Mouse (Mus musculus): ENCODE measurements at regions not wholly inside any gene's neighbourhood (a gene's known extent, or its start where the extent isn't known, plus 50 kb on each side); places are given as distances from the start of the nearest gene placed in this dataset.

DNA sequence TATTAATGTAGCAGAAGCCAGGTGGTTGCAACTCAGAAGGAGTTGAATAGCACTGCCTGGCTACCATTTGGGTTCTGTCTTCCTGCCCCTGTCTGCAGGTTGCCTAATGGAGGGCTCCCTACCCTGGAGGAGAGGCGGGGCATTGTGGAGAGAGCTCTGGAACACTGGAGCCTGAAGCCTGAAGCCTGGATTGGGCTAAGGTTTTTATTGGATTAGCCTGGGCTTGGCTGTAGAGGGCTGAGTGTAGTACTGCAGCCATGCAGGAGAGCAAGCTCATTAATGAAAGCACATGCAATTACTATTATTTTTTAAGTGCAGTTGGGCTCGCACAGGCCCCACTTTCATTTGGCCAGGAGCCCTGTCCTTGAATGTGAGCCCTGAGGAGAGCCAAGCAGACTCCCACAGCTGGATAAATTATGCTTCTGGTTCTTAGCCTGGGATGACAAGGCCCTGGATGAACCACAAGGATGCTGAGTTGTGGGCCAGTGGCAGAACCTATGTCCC lies 145.1 kb downstream of the Abhd5 start:
- no peak for DNase-seq (ENCODE audit: low read depth)
- TF ChIP-seq POLR2A (IDR thresholded peaks at IDR 0.05; ENCODE audit: borderline replicate concordance, extremely low read depth, insufficient read depth, insufficient read length, poor library complexity, severe bottlenecking): no peak
- no peak for TF ChIP-seq CTCF (IDR thresholded peaks at IDR 0.05; ENCODE audit: borderline replicate concordance, extremely low read depth, insufficient read depth, insufficient read length)

GRCm38 (mm10) chr9:122501864-122502341 lies 150.5 kb downstream of the Abhd5 start:
- DNase-seq (ENCODE audit: low read depth): peak; percentile 87
- TF ChIP-seq POLR2A (IDR thresholded peaks at IDR 0.05; ENCODE audit: borderline replicate concordance, extremely low read depth, insufficient read depth, insufficient read length, poor library complexity, severe bottlenecking): no peak
- TF ChIP-seq CTCF (IDR thresholded peaks at IDR 0.05; ENCODE audit: borderline replicate concordance, extremely low read depth, insufficient read depth, insufficient read length): no peak

- no peak for DNase-seq (ENCODE audit: low read depth)
- TF ChIP-seq POLR2A (IDR thresholded peaks at IDR 0.05; ENCODE audit: borderline replicate concordance, extremely low read depth, insufficient read depth, insufficient read length, poor library complexity, severe bottlenecking) (no peak), CTCF (IDR thresholded peaks at IDR 0.05; ENCODE audit: borderline replicate concordance, extremely low read depth, insufficient read depth, insufficient read length) (no peak)
These were observed 170.2 kb downstream of the Abhd5 start for GRCm38 (mm10) chr9:122521569-122521968.

DNA sequence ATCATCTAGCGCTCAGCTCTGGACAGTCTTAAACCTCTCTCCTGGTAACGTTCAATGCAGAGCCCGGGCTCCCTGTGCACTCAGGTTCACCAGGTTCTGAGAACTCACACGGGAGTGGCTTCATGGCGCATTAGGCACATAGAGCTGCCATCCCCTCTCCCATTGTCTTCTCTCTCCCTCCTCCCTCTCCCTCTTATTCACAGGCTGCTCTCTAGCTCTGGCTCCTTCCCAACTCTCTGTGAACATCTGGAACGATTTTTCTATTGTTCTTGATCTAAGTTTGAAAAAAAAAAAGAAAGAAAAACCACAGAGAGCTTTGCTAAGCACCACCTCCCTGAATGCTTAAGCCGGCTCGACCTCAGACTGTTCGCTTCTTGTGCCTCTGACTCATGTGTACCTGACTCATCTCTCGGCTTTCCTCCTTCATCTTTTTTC lies 174.2 kb downstream of the Abhd5 start:
- TF ChIP-seq POLR2A (IDR thresholded peaks at IDR 0.05; ENCODE audit: borderline replicate concordance, extremely low read depth, insufficient read depth, insufficient read length, poor library complexity, severe bottlenecking): no peak
- no peak for TF ChIP-seq CTCF (IDR thresholded peaks at IDR 0.05; ENCODE audit: borderline replicate concordance, extremely low read depth, insufficient read depth, insufficient read length)
- DNase-seq (ENCODE audit: low read depth): peak; percentile 53

DNA sequence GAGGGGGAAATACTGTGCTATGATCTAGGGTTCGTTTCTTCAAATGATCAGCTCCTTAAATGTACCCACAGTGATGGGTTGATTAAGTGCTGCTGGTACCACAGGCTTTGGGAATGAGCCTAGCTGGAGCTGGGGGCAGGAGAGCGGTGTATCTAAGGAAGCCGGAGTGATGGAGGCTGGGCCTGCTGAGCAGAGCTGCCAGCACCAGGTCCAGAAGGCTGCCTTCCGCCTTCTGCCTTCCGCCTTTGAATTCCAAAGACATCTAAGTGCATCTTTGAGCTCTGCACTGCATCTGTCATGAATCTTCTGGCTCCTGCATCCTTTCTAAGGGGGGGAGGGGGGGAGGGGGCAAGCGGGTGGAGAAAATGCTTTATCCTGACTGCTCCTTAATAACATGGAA lies 176.9 kb downstream of the Abhd5 start:
- DNase-seq (ENCODE audit: low read depth): peak; percentile 45
- TF ChIP-seq CTCF (IDR thresholded peaks at IDR 0.05; ENCODE audit: borderline replicate concordance, extremely low read depth, insufficient read depth, insufficient read length): no peak
- TF ChIP-seq POLR2A (IDR thresholded peaks at IDR 0.05; ENCODE audit: borderline replicate concordance, extremely low read depth, insufficient read depth, insufficient read length, poor library complexity, severe bottlenecking): no peak

- TF ChIP-seq POLR2A (IDR thresholded peaks at IDR 0.05; ENCODE audit: borderline replicate concordance, extremely low read depth, insufficient read depth, insufficient read length, poor library complexity, severe bottlenecking): no peak
- TF ChIP-seq CTCF (IDR thresholded peaks at IDR 0.05; ENCODE audit: borderline replicate concordance, extremely low read depth, insufficient read depth, insufficient read length): no peak
- no peak for DNase-seq (ENCODE audit: low read depth)
These were observed 178.3 kb downstream of the Abhd5 start for GRCm38 (mm10) chr9:122529721-122530120.

DNA sequence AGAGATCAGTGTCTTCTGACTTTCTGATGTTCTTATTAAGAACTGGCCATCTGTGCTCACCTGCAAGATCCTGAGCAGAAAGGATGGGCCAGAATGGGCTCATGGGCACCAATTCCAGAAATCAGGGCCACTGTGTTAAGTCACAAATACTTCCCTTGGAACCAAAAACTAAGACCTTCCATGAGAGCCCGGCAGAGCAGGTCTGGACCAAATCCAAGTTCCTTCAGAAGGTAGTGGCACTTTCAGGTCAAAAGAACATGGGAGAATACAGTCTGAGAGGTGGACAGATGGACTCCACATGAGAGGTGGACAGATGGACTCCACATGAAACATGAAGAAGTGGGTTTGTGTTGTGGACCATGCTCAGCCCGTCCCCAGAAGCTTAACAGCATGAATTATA lies 180.4 kb downstream of the Abhd5 start:
- TF ChIP-seq CTCF (IDR thresholded peaks at IDR 0.05; ENCODE audit: borderline replicate concordance, extremely low read depth, insufficient read depth, insufficient read length) (no peak), POLR2A (IDR thresholded peaks at IDR 0.05; ENCODE audit: borderline replicate concordance, extremely low read depth, insufficient read depth, insufficient read length, poor library complexity, severe bottlenecking) (no peak)
- DNase-seq (ENCODE audit: low read depth): no peak

GRCm38 (mm10) chr9:122534121-122534814 lies 182.9 kb downstream of the Abhd5 start:
- TF ChIP-seq CTCF (IDR thresholded peaks at IDR 0.05; ENCODE audit: borderline replicate concordance, extremely low read depth, insufficient read depth, insufficient read length) (no peak), POLR2A (IDR thresholded peaks at IDR 0.05; ENCODE audit: borderline replicate concordance, extremely low read depth, insufficient read depth, insufficient read length, poor library complexity, severe bottlenecking) (no peak)
- peak; percentile 93 for DNase-seq (ENCODE audit: low read depth)

DNA sequence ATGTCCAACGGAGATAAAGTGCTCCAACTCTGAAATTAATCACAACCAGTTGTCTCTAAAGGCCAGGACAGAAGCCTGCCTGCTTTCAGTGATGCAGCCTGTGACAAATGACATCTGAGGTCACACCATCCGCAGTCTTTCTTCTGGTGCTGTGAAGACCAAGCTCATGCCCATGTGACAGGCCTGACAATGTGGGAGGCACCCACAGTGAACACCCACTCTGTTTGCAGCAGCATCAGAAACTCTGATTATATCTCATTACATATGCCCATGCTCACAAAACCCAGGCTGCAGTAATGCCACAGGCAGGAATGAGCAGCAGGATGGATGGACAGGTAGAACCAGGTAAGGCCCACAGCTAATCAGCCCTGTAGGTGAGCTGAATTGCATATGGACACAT lies 183.6 kb downstream of the Abhd5 start:
- TF ChIP-seq POLR2A (IDR thresholded peaks at IDR 0.05; ENCODE audit: borderline replicate concordance, extremely low read depth, insufficient read depth, insufficient read length, poor library complexity, severe bottlenecking): no peak
- TF ChIP-seq CTCF (IDR thresholded peaks at IDR 0.05; ENCODE audit: borderline replicate concordance, extremely low read depth, insufficient read depth, insufficient read length): no peak
- no peak for DNase-seq (ENCODE audit: low read depth)

- DNase-seq (ENCODE audit: low read depth): no peak
- TF ChIP-seq POLR2A (IDR thresholded peaks at IDR 0.05; ENCODE audit: borderline replicate concordance, extremely low read depth, insufficient read depth, insufficient read length, poor library complexity, severe bottlenecking): no peak
- no peak for TF ChIP-seq CTCF (IDR thresholded peaks at IDR 0.05; ENCODE audit: borderline replicate concordance, extremely low read depth, insufficient read depth, insufficient read length)
These were observed 188.7 kb downstream of the Abhd5 start for GRCm38 (mm10) chr9:122540091-122540490.

- TF ChIP-seq POLR2A (IDR thresholded peaks at IDR 0.05; ENCODE audit: borderline replicate concordance, extremely low read depth, insufficient read depth, insufficient read length, poor library complexity, severe bottlenecking): no peak
- no peak for TF ChIP-seq CTCF (IDR thresholded peaks at IDR 0.05; ENCODE audit: borderline replicate concordance, extremely low read depth, insufficient read depth, insufficient read length)
- DNase-seq (ENCODE audit: low read depth): peak; percentile 45
These were observed 191.1 kb upstream of the Topaz1 start for GRCm38 (mm10) chr9:122556051-122556450.

- DNase-seq (ENCODE audit: low read depth): no peak
- no peak for TF ChIP-seq CTCF (IDR thresholded peaks at IDR 0.05; ENCODE audit: borderline replicate concordance, extremely low read depth, insufficient read depth, insufficient read length)
- TF ChIP-seq POLR2A (IDR thresholded peaks at IDR 0.05; ENCODE audit: borderline replicate concordance, extremely low read depth, insufficient read depth, insufficient read length, poor library complexity, severe bottlenecking): no peak
These were observed 181.1 kb upstream of the Topaz1 start for GRCm38 (mm10) chr9:122566060-122566459.
